Mouse (Mus musculus) right cerebral cortex, postnatal 4 days (tissue): ENCODE results near the gene Kcnd3.

Experiments used
- DNase-seq: peaks from one replicate; pipeline ENCODE4 v3.0.0-alpha.2; 2022

Gene Kcnd3

DNA sequence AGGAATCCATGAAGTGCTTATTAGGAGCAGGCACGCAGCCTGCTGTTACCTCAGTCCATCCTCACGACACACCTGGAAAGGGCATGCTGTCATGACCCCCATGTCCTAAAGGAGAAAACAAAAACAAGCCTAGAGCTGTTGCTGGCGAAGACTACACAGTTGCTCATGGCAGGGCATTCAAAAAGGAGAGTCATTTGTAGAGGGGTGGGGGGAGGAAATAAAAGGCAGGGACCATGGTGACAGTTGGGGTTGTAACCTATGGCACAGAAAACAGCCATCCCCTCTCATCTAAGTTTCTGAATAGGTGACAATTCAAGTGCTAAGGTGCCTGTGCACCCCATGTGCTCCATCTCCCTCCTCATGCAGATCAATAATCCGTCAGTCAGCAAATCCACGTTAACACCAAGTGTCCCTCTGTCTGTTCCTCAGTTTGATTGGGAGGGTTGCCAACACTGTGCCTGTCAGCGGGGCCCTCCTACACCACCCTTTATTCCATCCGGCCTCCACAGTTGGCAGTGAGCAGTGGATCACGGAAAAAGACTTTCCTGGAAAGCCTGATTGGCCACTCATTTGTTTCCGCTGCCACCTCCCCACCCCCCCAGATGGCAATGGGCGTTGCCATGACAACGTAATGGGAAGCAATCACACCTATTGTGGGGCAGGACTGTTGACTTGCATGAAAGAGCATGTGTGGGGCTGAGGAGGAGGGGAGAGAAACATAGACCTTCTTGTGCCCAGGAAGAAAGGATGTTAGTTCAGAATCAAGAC is 78.4 kb downstream of the Kcnd3 start:
- peak; percentile 66 for DNase-seq

DNA sequence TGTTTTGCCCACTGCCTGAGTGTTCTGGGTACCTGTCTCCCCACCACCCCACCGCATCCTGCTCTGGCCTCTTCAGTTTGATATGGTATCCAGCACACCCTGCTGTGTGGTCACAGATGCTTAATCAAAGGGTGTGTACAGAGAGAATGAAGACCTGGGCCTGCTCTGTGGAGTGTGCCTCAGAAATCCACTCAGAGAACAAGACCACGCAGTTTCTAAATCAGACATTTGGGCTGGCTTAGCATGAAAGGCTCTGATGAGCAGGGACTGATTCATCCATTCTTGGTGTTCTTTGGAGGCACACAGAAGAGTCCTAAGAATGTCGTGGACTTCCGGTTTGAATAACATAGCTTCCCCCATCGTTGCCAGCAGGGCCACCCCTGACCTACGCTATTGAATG is 86.3 kb downstream of the Kcnd3 start:
- no peak for DNase-seq

DNA sequence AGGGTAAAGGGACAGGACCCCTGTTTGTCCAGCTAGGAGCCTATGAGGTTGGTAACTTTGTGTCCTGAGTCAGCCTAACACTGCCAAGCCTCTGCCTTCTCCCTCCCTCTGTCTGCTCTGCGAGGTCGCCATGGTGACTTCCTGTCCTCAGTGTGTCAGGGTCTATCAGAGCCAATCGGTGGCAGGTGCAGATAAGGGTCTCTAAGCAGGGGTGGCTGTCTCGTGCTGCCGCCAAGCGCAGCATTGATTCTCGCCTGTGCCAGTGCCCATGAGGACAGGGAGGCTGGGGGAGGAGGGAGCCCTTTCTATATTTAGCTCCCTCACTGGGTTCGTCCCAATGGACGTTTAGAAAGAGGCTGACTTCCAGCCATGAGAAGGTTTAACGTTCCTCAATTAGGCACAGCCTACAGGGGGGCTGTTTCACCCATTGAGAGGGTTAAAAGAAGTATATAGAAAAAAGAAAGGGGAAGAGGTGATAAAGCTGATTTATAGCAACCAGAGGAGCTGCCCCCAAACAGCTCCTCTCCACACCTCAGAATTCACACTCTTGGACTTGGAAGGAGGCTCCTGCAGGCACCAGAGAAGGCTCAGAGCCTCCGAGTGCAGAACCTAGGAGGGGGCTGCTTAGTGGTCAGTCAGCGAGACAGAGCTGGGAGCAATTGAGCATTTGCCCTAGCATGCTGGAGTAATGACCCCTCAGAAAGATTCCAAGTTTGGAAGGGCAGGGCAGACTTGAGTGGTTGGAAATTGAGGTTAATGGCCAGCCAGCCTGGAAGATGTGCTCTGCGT is 86.9 kb downstream of the Kcnd3 start:
- DNase-seq: peak; percentile 23

DNA sequence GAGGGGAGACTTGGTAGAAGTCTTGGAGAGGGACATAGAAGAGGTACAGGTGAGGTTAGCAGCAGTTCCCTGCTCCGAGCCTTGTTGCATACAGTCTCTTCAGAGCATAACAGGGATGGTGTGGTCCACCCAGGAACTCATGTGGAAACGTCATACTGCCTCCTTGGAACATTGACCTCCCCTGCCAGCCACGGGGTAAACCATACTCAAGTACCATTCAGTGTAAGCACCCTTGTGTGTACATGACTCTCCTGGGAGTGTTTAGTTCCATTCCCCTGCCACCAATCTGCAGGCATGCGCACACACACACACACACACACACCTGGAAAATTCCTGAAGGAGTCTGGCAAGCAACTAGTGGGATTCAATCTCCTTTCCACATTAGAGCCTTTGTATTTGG is 90.6 kb downstream of the Kcnd3 start:
- DNase-seq: no peak

- no peak for DNase-seq
Measured at GRCm38 (mm10) chr3:105544106-105544505, 92.0 kb downstream of the Kcnd3 start.

DNA sequence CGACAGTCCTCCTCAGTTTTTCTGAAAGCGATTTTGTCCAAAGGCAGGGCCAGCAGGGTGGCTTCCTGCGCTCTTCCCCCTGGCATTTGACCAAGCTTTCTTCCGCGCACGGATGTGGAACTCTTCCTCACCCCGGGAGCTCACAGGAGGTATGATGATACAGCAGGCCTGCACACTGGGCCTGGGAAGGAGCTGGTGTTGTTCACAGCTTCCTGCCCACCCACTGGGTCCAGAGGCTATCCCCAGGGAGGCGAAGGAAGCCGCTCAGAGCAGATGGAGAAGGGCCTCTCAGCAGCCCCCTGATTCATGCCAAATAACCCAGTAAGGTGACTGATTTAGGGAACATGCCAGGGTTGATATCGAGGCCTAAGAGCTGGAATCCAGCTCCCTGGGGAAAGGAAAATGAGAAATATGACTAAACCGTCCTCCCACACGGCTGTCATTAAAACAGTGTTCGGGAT is 94.5 kb downstream of the Kcnd3 start:
- no peak for DNase-seq

DNA sequence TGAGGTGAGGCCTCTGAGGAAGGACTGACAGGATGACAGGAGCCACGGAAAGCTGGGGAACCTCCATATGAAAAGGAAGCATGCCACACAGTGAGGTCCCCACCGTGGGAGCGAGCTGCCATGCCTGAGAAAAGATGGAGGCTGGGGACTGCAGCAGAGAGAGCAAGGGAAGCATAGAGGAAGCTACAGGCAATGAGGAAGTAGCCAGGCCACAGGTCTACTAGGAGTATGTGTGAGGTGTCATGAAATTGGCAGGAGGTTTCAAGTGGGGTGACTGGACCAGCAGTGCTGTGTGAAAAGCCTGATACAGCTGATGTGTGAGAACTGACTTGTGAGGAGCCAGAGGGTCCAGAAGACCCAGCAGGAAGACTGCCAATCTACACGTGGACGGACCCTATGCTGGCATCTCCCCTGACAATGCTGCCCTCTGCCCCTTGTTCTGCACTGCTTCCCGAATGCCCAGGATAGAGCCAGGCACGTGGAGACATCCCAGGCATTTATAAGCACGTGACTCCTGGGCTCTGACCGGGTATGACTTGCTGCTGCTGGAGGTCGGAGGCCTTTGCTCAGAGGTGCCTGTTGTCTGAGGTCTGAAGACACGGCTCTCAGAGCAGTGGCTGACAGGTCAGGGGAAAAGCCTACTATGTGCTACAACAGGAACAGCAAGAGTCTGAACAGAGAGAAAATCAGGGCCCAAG is 96.1 kb downstream of the Kcnd3 start:
- DNase-seq: no peak

GRCm38 (mm10) chr3:105559456-105559855 is 107.3 kb downstream of the Kcnd3 start:
- DNase-seq: no peak

DNA sequence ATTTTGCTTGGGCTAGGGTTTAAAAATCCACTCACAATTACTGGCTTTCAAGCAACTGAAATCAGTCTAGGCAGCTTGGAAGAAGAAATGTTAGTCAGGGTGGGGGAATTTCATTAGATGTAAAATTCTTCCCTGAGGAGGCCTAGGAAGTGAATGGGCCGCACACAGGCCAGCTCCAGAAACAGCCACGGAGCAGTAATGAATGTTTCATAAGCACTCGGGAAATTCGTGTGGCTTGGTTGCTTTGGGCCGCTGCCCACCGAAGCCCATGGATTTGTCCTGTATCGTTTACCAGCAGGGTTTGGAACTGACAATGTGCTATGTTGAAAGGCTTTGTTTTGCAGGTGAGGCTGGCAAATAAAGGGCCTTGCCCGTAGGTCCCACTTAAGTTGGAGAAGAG is 114.8 kb downstream of the Kcnd3 start:
- DNase-seq: no peak

DNA sequence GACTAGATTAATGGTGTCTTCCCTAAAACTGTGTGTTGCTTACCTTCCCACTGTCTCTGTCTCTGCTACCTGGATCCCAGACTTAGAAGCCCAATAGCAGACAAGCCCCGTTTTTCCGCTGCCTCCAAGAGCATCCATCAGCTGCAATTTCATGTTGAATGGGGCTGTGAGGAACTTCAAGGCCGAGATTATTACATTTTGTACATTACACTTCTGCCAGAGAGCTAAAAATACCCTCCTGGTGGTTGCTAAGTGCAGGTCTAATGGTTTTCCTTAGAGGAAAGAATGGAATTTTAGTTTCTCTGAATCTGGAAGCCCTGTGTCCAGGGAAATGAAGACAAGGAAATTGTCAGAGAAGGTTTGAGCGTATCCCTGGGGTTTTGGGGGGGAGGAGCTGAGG is 115.3 kb downstream of the Kcnd3 start:
- DNase-seq: no peak

DNA sequence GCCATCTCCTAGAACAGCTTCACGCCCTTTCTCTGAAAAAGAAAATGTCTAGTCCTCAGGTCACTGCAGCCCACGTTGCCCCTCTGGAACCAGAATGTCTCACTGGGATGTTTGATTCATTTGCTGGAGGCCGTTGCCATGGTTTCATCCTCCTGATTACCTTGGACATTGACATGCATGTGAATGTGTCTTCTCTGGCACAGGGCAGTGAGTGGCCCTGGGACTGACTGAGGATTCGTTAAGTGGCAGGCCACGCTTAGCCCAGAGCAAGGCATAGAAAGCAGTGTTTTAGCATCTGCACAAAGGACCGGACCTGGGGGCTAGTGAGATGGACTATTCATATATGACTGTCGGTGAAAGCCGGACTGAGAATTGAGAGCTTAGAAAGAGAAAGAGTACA is 116.3 kb downstream of the Kcnd3 start:
- DNase-seq: no peak

DNA sequence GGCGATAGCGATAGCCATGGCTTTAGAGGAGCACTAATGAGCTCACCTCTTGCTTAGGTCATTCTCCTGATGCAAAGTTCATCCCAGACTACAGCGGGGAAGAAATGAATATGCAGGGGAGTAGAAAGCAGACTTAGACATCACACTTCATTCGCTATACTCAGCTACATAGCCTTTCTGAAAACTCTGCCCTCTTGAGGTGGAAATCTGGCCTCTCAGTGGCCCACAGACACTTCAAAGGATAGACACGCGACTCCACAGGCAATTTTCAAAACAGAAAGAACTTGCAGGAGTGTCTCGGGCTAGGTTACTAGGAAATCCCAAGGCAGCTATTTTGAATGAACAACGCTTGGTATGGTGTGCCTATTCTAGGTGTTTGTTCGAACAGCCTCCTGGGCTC is 116.7 kb downstream of the Kcnd3 start:
- DNase-seq: no peak

- DNase-seq: no peak
Measured at GRCm38 (mm10) chr3:105569310-105569752, 117.2 kb downstream of the Kcnd3 start.

DNA sequence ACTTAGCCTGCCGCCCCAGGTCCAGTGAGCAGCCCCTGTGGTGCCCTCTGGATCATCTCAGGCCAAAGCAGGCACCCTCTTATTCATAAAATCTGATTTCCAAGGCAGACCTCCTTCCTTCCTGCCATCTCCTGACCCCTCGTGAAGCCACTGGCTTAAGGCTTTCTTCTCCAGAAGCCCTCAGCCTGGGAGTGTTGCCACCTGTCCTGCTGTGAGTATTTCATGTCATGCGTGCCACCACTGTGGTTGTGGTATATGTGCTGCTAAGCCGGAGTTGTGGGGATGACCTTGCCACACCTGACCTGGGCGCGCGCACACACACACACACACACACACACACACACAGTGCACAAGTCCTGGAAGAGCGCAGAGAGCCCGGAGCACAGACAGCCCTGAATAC is 117.8 kb downstream of the Kcnd3 start:
- DNase-seq: no peak

GRCm38 (mm10) chr3:105570818-105571217 is 118.7 kb downstream of the Kcnd3 start:
- DNase-seq: no peak

DNA sequence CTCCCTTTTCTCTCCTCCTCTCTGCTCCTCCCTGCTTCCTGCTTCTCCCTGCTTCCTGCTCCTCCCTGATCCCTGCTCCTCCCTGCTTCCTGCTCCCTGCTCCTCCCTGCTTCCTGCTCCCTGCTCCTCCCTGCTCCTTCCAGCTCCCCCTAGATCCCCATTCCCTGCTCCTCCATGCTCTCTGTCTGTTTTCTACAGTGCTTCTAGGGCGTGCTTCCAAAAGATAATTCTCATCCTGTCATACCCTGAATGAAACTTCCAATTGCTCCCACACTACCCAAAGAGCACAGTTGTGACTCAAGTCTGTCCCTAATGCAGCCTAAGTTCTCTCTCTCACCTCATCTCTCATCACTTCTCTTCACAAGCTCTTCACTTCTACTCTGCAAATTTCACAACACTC is 119.8 kb downstream of the Kcnd3 start:
- DNase-seq: no peak

- DNase-seq: no peak
Measured at GRCm38 (mm10) chr3:105573156-105573555, 121.0 kb downstream of the Kcnd3 start.

- DNase-seq: no peak
Measured at GRCm38 (mm10) chr3:105578320-105578719, 126.2 kb downstream of the Kcnd3 start.

GRCm38 (mm10) chr3:105581119-105581518 is 129.0 kb downstream of the Kcnd3 start:
- no peak for DNase-seq

GRCm38 (mm10) chr3:105585734-105586159 is 133.6 kb downstream of the Kcnd3 start:
- DNase-seq: peak; percentile 54

DNA sequence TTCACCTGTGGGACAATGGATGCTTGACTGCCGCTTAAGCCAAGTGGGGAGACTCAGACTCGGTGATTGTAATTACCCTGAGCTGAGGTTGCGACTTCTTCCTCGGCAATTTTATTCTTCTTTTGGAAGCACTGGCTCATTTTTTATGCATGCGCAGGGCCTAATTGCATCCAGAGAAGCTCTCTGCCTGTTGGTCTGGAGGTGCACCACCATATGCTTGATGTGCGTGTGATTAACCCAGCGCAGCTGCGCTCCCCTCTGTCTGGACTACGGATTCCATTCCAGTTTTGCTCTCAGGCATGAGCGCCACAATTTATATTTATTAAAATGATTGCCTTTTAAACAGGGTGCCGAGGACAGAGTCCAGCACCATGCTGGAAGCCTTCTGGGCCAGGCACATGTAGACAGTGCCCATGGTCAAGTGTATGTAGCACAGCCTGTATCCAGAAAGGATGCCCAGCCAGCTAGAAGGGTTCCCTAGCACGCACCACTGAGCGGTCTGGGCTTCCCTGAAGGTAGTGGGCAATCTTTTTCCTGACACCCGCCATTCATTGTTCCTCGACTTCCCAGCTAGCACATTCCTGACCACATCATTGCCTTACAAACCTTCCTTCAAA is 138.0 kb downstream of the Kcnd3 start:
- DNase-seq: no peak

DNA sequence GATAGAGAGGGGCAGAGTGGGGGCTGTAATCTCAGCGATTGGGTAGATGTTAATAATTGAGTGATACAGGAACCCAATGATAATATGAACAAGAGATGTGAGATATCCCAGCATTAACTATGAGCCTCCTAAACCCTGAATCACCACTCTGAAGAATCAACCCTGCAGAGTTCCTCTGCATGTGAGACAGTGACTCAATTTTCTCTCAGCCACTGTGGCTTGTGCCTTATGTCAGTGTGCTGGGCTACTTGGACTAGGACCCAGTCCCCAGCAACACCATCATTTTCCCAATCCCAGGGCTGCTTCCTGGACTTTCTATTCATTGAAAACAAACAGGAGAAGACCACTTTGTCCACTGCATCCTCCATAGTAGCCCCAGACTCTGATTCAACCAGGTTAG is 139.6 kb downstream of the Kcnd3 start:
- DNase-seq: no peak

GRCm38 (mm10) chr3:105592246-105592645 is 140.1 kb downstream of the Kcnd3 start:
- no peak for DNase-seq
